17 mouse cellular contexts compared by ENCODE assay signal in the genomic region with DNA sequence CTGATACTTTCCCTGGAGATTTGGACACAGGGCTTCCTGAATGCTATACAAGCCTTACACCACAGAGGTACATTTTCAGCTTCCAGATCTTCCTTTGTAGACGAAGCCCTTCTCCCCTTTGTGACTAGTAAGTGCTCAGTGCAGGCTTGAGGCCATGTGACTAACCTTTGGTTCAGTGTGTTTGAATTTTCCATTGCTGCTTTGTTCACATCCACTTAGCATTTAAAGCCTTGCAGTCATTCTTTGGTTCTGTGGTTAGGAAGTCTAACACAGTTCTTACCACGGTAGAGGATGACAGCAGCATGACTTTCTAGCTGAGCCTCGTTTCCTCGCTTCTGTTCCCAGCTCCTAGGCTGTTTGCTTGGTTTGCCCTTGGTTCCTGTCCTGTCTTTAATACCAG. TPM values are rescaled to one million over a fixed set of nuclear protein-coding genes. Genes with fewer than 3 reads are reported as not detected.
DNase-seq lines count a peak whose midpoint lies in the region; ATAC-seq lines count a peak whose summit lies in the region.
"Had no signal": no experiment of that assay in that cellular context is flagged by ENCODE, and none has a peak within 500 bp of the region (broad histone marks: within the 10 kb centered on the region; RNA-seq: fewer than 3 reads in every experiment).

No protein-coding gene starts in this region.

- peak overlapping the region; percentile 0 for H3K27ac ChIP-seq in heart, embryonic 12.5 days (ENCODE audit: poor library complexity, severe bottlenecking)
- H3K27ac ChIP-seq: heart, embryonic 15.5 days; midbrain, embryonic 10.5 days had no signal

- H3K4me3 ChIP-seq in heart, embryonic 12.5 days: no peak overlapping the region
- H3K4me3 ChIP-seq: heart, embryonic 15.5 days; midbrain, embryonic 10.5 days had no signal

- WGBS in heart, embryonic 12.5 days: 68% methylated on average over 4 of the region's 4 CpGs

- no peak for ATAC-seq in heart, embryonic 12.5 days (ENCODE audit: insufficient number of reproducible peaks, low FRiP score)
- no peak for ATAC-seq in frontal cortex, adult (ENCODE audit: low TSS enrichment)
- ATAC-seq: hindbrain, embryonic 16.5 days; lung, postnatal 0 days had no signal

- peaks cover 47% of the 10 kb centered on the region for H3K4me1 ChIP-seq in heart, embryonic 12.5 days (replicated peaks)

- H3K36me3 ChIP-seq in heart, embryonic 12.5 days: no peaks in the 10 kb centered on the region
- H3K36me3 ChIP-seq: heart, embryonic 15.5 days had no signal

- no peaks in the 10 kb centered on the region for H3K9me3 ChIP-seq in heart, embryonic 12.5 days (replicated peaks)
- H3K9me3 ChIP-seq: heart, embryonic 15.5 days; midbrain, embryonic 10.5 days had no signal

- DNase-seq in heart, adult 11 months: no peak
- peak; percentile 10 for DNase-seq in thymus, postnatal 14 days
- no peak for DNase-seq in thymus, postnatal 4 days
- DNase-seq in fibroblast of lung, adult 2 months (ENCODE audit: low read depth): peak; percentile 44
- DNase-seq in cerebellum, adult 9-11 months: no peak
- DNase-seq in adrenal gland, postnatal 25 days: no peak
- DNase-seq: adrenal gland, adult 8-10 months; cerebellum, postnatal 10 days; kidney, adult 9 months; liver; right cerebral cortex, postnatal 4 days had no signal

- no peak overlapping the region for H3K4me2 ChIP-seq in heart, embryonic 12.5 days
- H3K4me2 ChIP-seq: heart, embryonic 15.5 days had no signal

- H3K27me3 ChIP-seq in heart, embryonic 12.5 days (replicated peaks): no peaks in the 10 kb centered on the region
- H3K27me3 ChIP-seq: heart, embryonic 15.5 days had no signal

- no peak overlapping the region for H3K9ac ChIP-seq in heart, embryonic 12.5 days
- H3K9ac ChIP-seq: heart, embryonic 15.5 days had no signal

RNA-seq across cellular contexts. Expression of a gene that starts 44.4 kb away (rescaled TPM):
- 12.2 and 15.9 TPM in 2 replicates for polyA plus RNA-seq in heart, embryonic 12.5 days (2016; fragmentation: Nextera tagmentation; extraction: Ambion mirVana)
- 46.8 and 57.7 TPM in 2 replicates for total RNA-seq in adrenal gland, postnatal 25 days (2021)

Comparison
In these comparisons a context has a peak if more than half of its experiments do, and no peak if none do; other contexts are left out.
1. DNase-seq: peak in thymus, postnatal 14 days (single experiment) and fibroblast of lung, adult 2 months (single experiment); none in heart, adult 11 months (single experiment), thymus, postnatal 4 days (single experiment), cerebellum, adult 9-11 months (single experiment) and adrenal gland, postnatal 25 days (single experiment).